9 mouse cellular contexts compared by ENCODE assay signal in genomic region chr5:93282446-93283107, GRCm38 (mm10). TPM values are rescaled to one million over a fixed set of nuclear protein-coding genes. Genes with fewer than 3 reads are reported as not detected.
A peak's percentile ranks its signal among the peaks of the same experiment; 100 is the strongest.
DNase-seq lines count a peak whose midpoint lies in the region; ATAC-seq and TF ChIP-seq lines count a peak whose summit lies in the region.
"Had no signal": no experiment of that assay in that cellular context is flagged by ENCODE, and none has a peak within 500 bp of the region (broad histone marks: within the 10 kb centered on the region; RNA-seq: fewer than 3 reads in every experiment).

No protein-coding gene starts in this region.

- H3K27me3 ChIP-seq in limb, embryonic 12.5 days: no peaks in the 10 kb centered on the region
- no peaks in the 10 kb centered on the region for H3K27me3 ChIP-seq in limb, embryonic 10.5 days (ENCODE audit: low read depth, poor library complexity, severe bottlenecking)
- H3K27me3 ChIP-seq in stomach, embryonic 14.5 days (ENCODE audit: control insufficient read depth, insufficient read depth, low read length): no peaks in the 10 kb centered on the region
- no peaks in the 10 kb centered on the region for H3K27me3 ChIP-seq in forebrain, postnatal 0 days (ENCODE audit: insufficient read depth, low read length)

- peak; percentile 53; the same call in 1 of the 2 replicates for ATAC-seq in limb, embryonic 12.5 days (ENCODE audit: insufficient number of reproducible peaks, insufficient read depth, low FRiP score, low TSS enrichment, low read depth)
- ATAC-seq in stomach, embryonic 14.5 days (ENCODE audit: insufficient number of reproducible peaks, insufficient read depth, low FRiP score, low read depth): peak; percentile 46; the same call in 1 of the 2 replicates
- ATAC-seq in forebrain, postnatal 0 days: no peak
- ATAC-seq: CD4-positive, CD25-positive, alpha-beta regulatory T cell, adult 4 months had no signal

- peaks cover 13% of the 10 kb centered on the region for H3K36me3 ChIP-seq in limb, embryonic 12.5 days
- H3K36me3 ChIP-seq in limb, embryonic 10.5 days: peaks cover 8% of the 10 kb centered on the region
- peaks cover 2% of the 10 kb centered on the region; the same call in 1 of the 2 replicates for H3K36me3 ChIP-seq in stomach, embryonic 14.5 days (ENCODE audit: control insufficient read depth, insufficient read depth, low read length)
- 0 out of 2 replicates have a peak, but pooled peaks cover 7% of the 10 kb centered on the region for H3K36me3 ChIP-seq in forebrain, postnatal 0 days (ENCODE audit: insufficient read depth)

- no peak overlapping the region for H3K4me2 ChIP-seq in limb, embryonic 12.5 days
- H3K4me2 ChIP-seq in stomach, embryonic 14.5 days (replicated peaks; ENCODE audit: low read depth, low read length): no peak overlapping the region
- no peak overlapping the region for H3K4me2 ChIP-seq in forebrain, postnatal 0 days (ENCODE audit: low read depth)

- H3K27ac ChIP-seq in limb, embryonic 12.5 days: no peak overlapping the region
- H3K27ac ChIP-seq in limb, embryonic 10.5 days: no peak overlapping the region
- no peak overlapping the region for H3K27ac ChIP-seq in stomach, embryonic 14.5 days (ENCODE audit: low read length)
- H3K27ac ChIP-seq in forebrain, postnatal 0 days (ENCODE audit: low read depth, low read length): no peak overlapping the region

- TF ChIP-seq CTCF in forebrain, postnatal 0 days (IDR thresholded peaks at IDR 0.05; ENCODE audit: low read depth): no peak

- H3K9ac ChIP-seq in limb, embryonic 12.5 days (replicated peaks): no peak overlapping the region
- no peak overlapping the region for H3K9ac ChIP-seq in stomach, embryonic 14.5 days (replicated peaks; ENCODE audit: low read depth, low read length)
- no peak overlapping the region for H3K9ac ChIP-seq in forebrain, postnatal 0 days

- no peaks in the 10 kb centered on the region for H3K9me3 ChIP-seq in limb, embryonic 12.5 days
- H3K9me3 ChIP-seq in limb, embryonic 10.5 days (replicated peaks): no peaks in the 10 kb centered on the region
- H3K9me3 ChIP-seq in stomach, embryonic 14.5 days (ENCODE audit: control insufficient read depth, low read depth, low read length): no peaks in the 10 kb centered on the region
- no peaks in the 10 kb centered on the region for H3K9me3 ChIP-seq in forebrain, postnatal 0 days (ENCODE audit: low read length)

- no peak for DNase-seq in limb, embryonic 10.5 days (ENCODE audit: low spot score)
- DNase-seq in heart, adult 8-10 months (ENCODE audit: low spot score): peak; percentile 77
- DNase-seq in kidney, postnatal 36 days: peak; percentile 52 to 73
- no peak for DNase-seq in forebrain, postnatal 0 days
- no peak for DNase-seq in right cerebral cortex, postnatal 10 days (ENCODE audit: low spot score in 2 of 2)
- no peak for DNase-seq in frontal cortex, adult 2 months (ENCODE audit: extremely low spot score in 1 of 2, low spot score in 1 of 2)

- H3K4me3 ChIP-seq in limb, embryonic 12.5 days (replicated peaks): no peak overlapping the region
- no peak overlapping the region for H3K4me3 ChIP-seq in limb, embryonic 10.5 days
- no peak overlapping the region for H3K4me3 ChIP-seq in stomach, embryonic 14.5 days (ENCODE audit: low read depth, low read length)
- no peak overlapping the region for H3K4me3 ChIP-seq in forebrain, postnatal 0 days (ENCODE audit: low read depth, low read length)

- no peaks in the 10 kb centered on the region for H3K4me1 ChIP-seq in limb, embryonic 12.5 days (replicated peaks)
- no peaks in the 10 kb centered on the region for H3K4me1 ChIP-seq in limb, embryonic 10.5 days
- no peaks in the 10 kb centered on the region for H3K4me1 ChIP-seq in stomach, embryonic 14.5 days (ENCODE audit: control insufficient read depth, insufficient read depth, low read length)
- no peaks in the 10 kb centered on the region for H3K4me1 ChIP-seq in forebrain, postnatal 0 days (ENCODE audit: insufficient read depth)

- 74% methylated on average over 14 of the region's 14 CpGs for WGBS in limb, embryonic 12.5 days
- WGBS in limb, embryonic 10.5 days: 76% methylated on average over 14 of the region's 14 CpGs
- 71% methylated on average over 14 of the region's 14 CpGs for WGBS in stomach, embryonic 14.5 days
- 81% methylated on average over 14 of the region's 14 CpGs for WGBS in forebrain, postnatal 0 days

RNA-seq across cellular contexts. Expression of gene Ccng2, which starts 15.5 kb away (rescaled TPM):
- polyA plus RNA-seq in limb, embryonic 12.5 days (2016; fragmentation: Nextera tagmentation; extraction: Ambion mirVana): 109 and 114 TPM in 2 replicates
- polyA plus RNA-seq in limb, embryonic 10.5 days (2016; fragmentation: Nextera tagmentation; extraction: Ambion mirVana): 38.7 and 71.3 TPM in 2 replicates
- 10 to 100 TPM; 10.4 to 12.9 (median 11.6) TPM for total RNA-seq in heart, adult 8-10 months (2022)
- polyA plus RNA-seq in stomach, embryonic 14.5 days (2014; fragmentation: Nextera tagmentation; extraction: Ambion mirVana): 38.4 and 40.3 TPM in 2 replicates
- 73.4 and 82.9 TPM in 2 replicates for total RNA-seq in forebrain, postnatal 0 days (2014; rRNA removed)
- polyA plus RNA-seq in forebrain, postnatal 0 days (2015; fragmentation: Nextera tagmentation; extraction: Ambion mirVana): 47.7 and 49.7 TPM in 2 replicates
- polyA plus RNA-seq in frontal cortex, adult 2 months (2012; rRNA removed): 36.8 and 42.2 TPM in 2 replicates

Comparison
In these comparisons a context has a peak if more than half of its experiments do, and no peak if none do; other contexts are left out.
1. DNase-seq: peak in heart, adult 8-10 months (single experiment) and kidney, postnatal 36 days (2 of 2); none in limb, embryonic 10.5 days (single experiment), forebrain, postnatal 0 days (single experiment), right cerebral cortex, postnatal 10 days (0 of 2) and frontal cortex, adult 2 months (0 of 2).